In genomic region chr8:81478674-81479073, GRCm38 (mm10) we compare ENCODE assay signal across 8 mouse cellular contexts.
DNase-seq lines count a peak whose midpoint lies in the region; ATAC-seq and TF ChIP-seq lines count a peak whose summit lies in the region.
"Had no signal": no experiment of that assay in that cellular context is flagged by ENCODE, and none has a peak within 500 bp of the region (broad histone marks: within the 10 kb centered on the region; RNA-seq: fewer than 3 reads in every experiment).

No protein-coding gene starts in this region.

- no peak overlapping the region for H3K4me3 ChIP-seq in layer of hippocampus, adult 2 months
- no peak overlapping the region for H3K4me3 ChIP-seq in midbrain, embryonic 14.5 days (replicated peaks; ENCODE audit: low read depth, low read length)
- H3K4me3 ChIP-seq: myocyte had no signal

- DNase-seq in layer of hippocampus, adult 2 months (ENCODE audit: low spot score in 2 of 2), result peak in 1 of 2 experiments; percentile 32
- DNase-seq in layer of hippocampus, adult 11-12 months (ENCODE audit: low spot score), result no peak
- DNase-seq in ES-CJ7 (ENCODE audit: low read depth, low spot score), result peak; percentile 9
- DNase-seq in midbrain, embryonic 14.5 days, result peak; percentile 76
- no peak for DNase-seq in urinary bladder, postnatal 10 days (ENCODE audit: low spot score)
- DNase-seq in neural tube, embryonic 10.5 days (ENCODE audit: extremely low spot score, low spot score), result no peak

- H3K9me3 ChIP-seq in midbrain, embryonic 14.5 days (ENCODE audit: control insufficient read depth, low read length), result no peaks in the 10 kb centered on the region

- ATAC-seq in activated CD4-positive, CD25-positive, alpha-beta regulatory T cell, adult 4 months, result peak; percentile 52
- ATAC-seq in midbrain, embryonic 14.5 days (ENCODE audit: low FRiP score, low TSS enrichment), result no peak

- H3K4me2 ChIP-seq in midbrain, embryonic 14.5 days (ENCODE audit: low read length), result no peak overlapping the region

- H3K27ac ChIP-seq in layer of hippocampus, adult 2 months, result no peak overlapping the region
- H3K27ac ChIP-seq in midbrain, embryonic 14.5 days (replicated peaks; ENCODE audit: low read depth, low read length), result no peak overlapping the region

- peak; percentile 87 for TF ChIP-seq CTCF in layer of hippocampus, adult 2 months (conservative IDR thresholded peaks at IDR 0.05)

- H3K4me1 ChIP-seq in midbrain, embryonic 14.5 days (ENCODE audit: control insufficient read depth, insufficient read depth, low read length), result no peaks in the 10 kb centered on the region

- 33% methylated on average over 3 of the region's 3 CpGs for WGBS in midbrain, embryonic 14.5 days

- no peaks in the 10 kb centered on the region for H3K36me3 ChIP-seq in midbrain, embryonic 14.5 days (ENCODE audit: control insufficient read depth, insufficient read depth, low read length)

- no peaks in the 10 kb centered on the region for H3K27me3 ChIP-seq in midbrain, embryonic 14.5 days (ENCODE audit: control insufficient read depth, insufficient read depth, low read length)

- no peak overlapping the region for H3K9ac ChIP-seq in midbrain, embryonic 14.5 days (replicated peaks; ENCODE audit: low read length)

Comparison
In these comparisons a context has a peak if more than half of its experiments do, and no peak if none do; other contexts are left out.
1. DNase-seq: peak in ES-CJ7 (single experiment) and midbrain, embryonic 14.5 days (single experiment); none in layer of hippocampus, adult 11-12 months (single experiment), urinary bladder, postnatal 10 days (single experiment) and neural tube, embryonic 10.5 days (single experiment).